Mouse (Mus musculus): ENCODE measurements at regions not wholly inside any gene's neighbourhood (a gene's known extent, or its start where the extent isn't known, plus 50 kb on each side); places are given as distances from the start of the nearest gene placed in this dataset.

GRCm38 (mm10) chr13:82849037-82849436 is 654.8 kb upstream of the Mef2c start:
- in situ Hi-C loops (cut with MboI), result no loop called here

GRCm38 (mm10) chr13:82869869-82870268 is 634.0 kb upstream of the Mef2c start:
- in situ Hi-C loops (cut with MboI), result no loop called here

GRCm38 (mm10) chr13:82874091-82874490 is 629.7 kb upstream of the Mef2c start:
- in situ Hi-C loops (cut with MboI), result no loop called here

GRCm38 (mm10) chr13:82883368-82883767 is 620.5 kb upstream of the Mef2c start:
- in situ Hi-C loops (cut with MboI), result no loop called here

- in situ Hi-C loops (cut with MboI), result no loop called here
These were observed 615.1 kb upstream of the Mef2c start for GRCm38 (mm10) chr13:82888755-82889154.

GRCm38 (mm10) chr13:82892731-82893130 is 611.1 kb upstream of the Mef2c start:
- in situ Hi-C loops (cut with MboI), result no loop called here

DNA sequence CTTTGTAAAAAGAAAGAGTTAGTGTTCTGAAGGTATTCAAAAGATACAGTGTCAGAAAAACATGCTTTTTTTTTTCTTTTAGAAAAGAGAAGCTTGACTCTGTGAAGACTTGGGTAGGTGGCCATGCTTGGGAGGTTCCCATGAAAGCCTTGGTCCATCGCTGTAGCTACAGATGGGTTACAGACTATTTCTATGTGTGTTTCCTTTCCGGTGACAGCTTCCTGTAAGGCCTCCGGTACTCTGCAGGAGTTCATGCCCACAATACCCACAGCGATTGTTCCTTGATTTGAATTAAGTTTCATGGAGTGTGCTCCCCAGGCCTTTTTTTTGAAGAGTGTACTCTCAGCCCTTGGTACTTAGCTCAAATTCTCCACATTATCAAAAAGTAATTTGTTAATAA is 604.1 kb upstream of the Mef2c start:
- in situ Hi-C loops (cut with MboI), result no loop called here

- in situ Hi-C loops (cut with MboI), result no loop called here
These were observed 601.7 kb upstream of the Mef2c start for GRCm38 (mm10) chr13:82902160-82902559.

- in situ Hi-C loops (cut with MboI), result no loop called here
These were observed 600.2 kb upstream of the Mef2c start for GRCm38 (mm10) chr13:82903637-82904036.

- in situ Hi-C loops (cut with MboI), result no loop called here
These were observed 596.1 kb upstream of the Mef2c start for GRCm38 (mm10) chr13:82907689-82908088.

DNA sequence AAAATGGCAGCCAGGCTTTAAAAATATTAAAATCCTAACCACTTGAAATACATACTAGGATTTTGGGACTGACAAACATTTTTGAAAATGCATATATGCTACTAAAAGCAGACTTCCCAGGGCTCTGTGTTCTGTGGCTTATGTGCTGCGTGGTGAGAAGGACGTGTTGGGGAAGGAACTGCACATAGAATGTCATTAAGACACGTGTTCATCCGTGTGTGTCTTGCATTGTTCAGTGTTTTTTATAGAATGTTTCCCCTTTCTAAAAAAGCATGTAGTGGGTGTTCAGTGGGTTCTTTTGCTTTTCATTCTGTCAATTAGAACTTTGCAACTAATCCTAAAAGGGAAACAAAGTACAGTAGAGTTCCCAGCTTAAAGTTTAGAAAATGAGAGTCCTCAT is 594.7 kb upstream of the Mef2c start:
- in situ Hi-C loops (cut with MboI), result no loop called here

DNA sequence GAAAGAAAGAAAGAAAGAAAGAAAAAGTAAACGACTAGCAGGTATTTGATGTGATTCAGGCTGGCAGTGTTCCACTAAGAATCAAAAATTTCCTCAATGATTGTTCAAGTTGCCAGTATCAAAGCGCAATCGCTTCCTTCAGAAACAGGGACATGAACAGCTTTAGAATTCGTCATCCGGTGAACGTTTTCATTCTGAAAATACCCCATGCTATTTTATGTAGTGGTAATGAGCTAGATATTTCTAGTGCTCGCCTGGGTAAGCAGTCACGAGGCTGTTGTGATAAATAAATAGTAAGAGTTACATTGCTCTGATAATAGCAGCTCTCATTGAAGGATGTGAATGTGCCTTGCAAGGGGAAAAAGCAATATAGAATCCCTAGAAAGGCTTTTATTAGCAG is 591.0 kb upstream of the Mef2c start:
- in situ Hi-C loops (cut with MboI), result loop anchor here (10.0 kb wide), 1 partner anchor 152 kb away; no protein-coding TSS in a partner anchor

- in situ Hi-C loops (cut with MboI), result loop anchor here (10.0 kb wide), 1 partner anchor 150 kb away; no protein-coding TSS in a partner anchor
These were observed 588.6 kb upstream of the Mef2c start for GRCm38 (mm10) chr13:82915194-82915593.

- in situ Hi-C loops (cut with MboI), result no loop called here
These were observed 573.8 kb upstream of the Mef2c start for GRCm38 (mm10) chr13:82930010-82930409.

- in situ Hi-C loops (cut with MboI), result no loop called here
These were observed 566.0 kb upstream of the Mef2c start for GRCm38 (mm10) chr13:82937856-82938255.

- in situ Hi-C loops (cut with MboI), result no loop called here
These were observed 561.0 kb upstream of the Mef2c start for GRCm38 (mm10) chr13:82942691-82943341.

- in situ Hi-C loops (cut with MboI), result no loop called here
These were observed 556.9 kb upstream of the Mef2c start for GRCm38 (mm10) chr13:82946931-82947330.

DNA sequence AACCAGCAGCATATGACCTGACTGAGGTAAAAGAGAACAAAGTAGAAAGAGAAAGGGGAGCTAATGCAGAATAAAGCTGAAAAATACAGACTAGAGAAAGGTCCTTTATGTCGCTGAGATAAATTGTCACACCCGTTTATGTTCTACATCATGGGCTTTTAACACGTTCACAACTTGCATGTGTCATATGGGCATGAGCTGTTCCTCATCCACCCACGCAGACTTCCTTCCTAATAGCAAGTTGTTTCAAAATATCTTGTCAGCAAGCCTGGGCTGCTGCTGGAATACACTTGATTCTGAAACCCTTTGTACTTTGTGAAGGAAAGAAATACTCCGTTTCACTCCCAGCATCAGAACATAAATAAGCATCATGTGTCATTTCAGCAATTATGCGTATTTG is 554.3 kb upstream of the Mef2c start:
- in situ Hi-C loops (cut with MboI), result no loop called here

DNA sequence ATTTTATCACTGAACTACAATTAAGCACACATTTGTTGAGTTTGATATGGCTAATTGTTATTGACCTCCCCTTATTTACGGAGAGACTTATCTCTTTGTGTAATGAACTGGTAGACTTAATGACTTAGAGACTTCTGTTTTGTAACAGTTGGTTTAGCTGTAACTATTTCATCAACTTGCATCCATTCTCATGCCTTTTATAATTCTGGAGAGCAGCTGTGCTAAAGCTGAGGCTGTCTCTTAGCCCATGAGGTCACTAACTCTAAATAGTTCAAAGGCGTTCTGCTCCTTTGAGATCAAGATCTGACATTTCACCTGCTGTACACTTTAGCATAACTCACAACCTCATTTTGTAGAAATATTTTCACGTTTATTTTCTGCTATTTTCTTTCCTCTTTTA is 541.5 kb upstream of the Mef2c start:
- in situ Hi-C loops (cut with MboI), result no loop called here

DNA sequence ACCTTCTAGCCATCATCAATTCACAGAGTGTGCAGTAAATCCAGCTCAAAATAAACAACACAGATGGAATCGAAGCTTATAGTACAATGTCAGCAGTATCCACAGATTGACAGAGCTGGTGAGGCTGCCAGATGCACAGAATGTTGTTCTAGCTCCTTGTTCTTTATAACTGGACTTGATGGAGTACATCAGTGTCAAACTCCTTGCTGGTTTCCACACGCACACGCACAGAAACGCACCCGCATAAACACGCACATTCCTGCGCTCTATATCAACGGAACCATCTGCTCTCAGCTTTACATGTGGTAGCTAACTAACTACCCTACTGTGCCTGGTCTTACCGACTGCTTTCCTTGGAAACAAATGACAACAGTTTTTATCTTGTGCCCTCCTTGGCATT is 532.1 kb upstream of the Mef2c start:
- in situ Hi-C loops (cut with MboI), result no loop called here

GRCm38 (mm10) chr13:82974210-82974811 is 529.5 kb upstream of the Mef2c start:
- in situ Hi-C loops (cut with MboI), result no loop called here

- in situ Hi-C loops (cut with MboI), result no loop called here
These were observed 502.7 kb upstream of the Mef2c start for GRCm38 (mm10) chr13:83001118-83001517.

DNA sequence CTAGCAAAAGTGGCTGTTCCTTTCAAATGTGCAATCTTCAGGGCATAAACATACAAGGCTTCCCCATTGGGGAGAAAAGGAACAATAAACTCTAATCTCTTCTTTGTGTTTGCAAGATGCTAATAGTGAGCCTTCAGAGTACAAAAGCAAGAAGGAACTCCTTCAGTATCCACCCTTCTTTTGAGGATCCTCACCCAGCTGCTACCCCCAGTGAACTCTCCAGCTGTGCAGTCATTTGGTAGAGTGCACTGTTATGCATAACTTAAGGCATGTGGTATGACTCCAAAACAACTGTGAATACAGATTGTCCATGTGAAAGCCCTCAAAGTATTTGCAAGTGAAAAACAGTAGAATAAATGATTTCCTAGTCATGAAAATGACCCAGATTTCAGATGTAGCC is 487.1 kb upstream of the Mef2c start:
- in situ Hi-C loops (cut with MboI), result no loop called here

- in situ Hi-C loops (cut with MboI), result no loop called here
These were observed 483.0 kb upstream of the Mef2c start for GRCm38 (mm10) chr13:83020829-83021228.
